Mouse (Mus musculus) lung, postnatal 0 days (tissue): ENCODE measurements around the gene Elob. TPM values are rescaled to one million over a fixed set of nuclear protein-coding genes. Genes with fewer than 3 reads are reported as not detected.

Experiments used
- ATAC-seq: fragments of 200-750 bp; cut with Nextera tagmentation; 2 replicates; pipeline ENCODE4 v1.8.0; 2017; ENCODE audit warnings: moderate library complexity
- DNase-seq: peaks from one replicate; pipeline ENCODE4 v3.0.0-alpha.2; 2016; ENCODE audit warnings: low spot score
- H3K27ac ChIP-seq: fragments of 300-500 bp; sonication (generic); 2 replicates; pipeline ENCODE4 v1.5.1; 2014; ENCODE audit warnings: antibody characterized with exemption, mild to moderate bottlenecking, low read length, mixed read lengths
- H3K27me3 ChIP-seq: fragments of 300-500 bp; sonication (generic); replicated peaks from 2 replicates; pipeline ENCODE4 v1.6.1; 2014; ENCODE audit warnings: low read length, mixed read lengths; ENCODE audit not compliant: insufficient read depth
- H3K36me3 ChIP-seq: fragments of 300-500 bp; sonication (generic); 2 replicates; pipeline ENCODE4 v1.6.1; 2014; ENCODE audit warnings: low read length, mixed read lengths; ENCODE audit not compliant: insufficient read depth
- H3K4me1 ChIP-seq: fragments of 300-500 bp; sonication (generic); 2 replicates; pipeline ENCODE4 v1.6.1; 2014; ENCODE audit warnings: antibody characterized with exemption, low read depth, low read length, mixed read lengths; ENCODE audit not compliant: insufficient read depth
- H3K4me2 ChIP-seq: fragments of 300-500 bp; sonication (generic); replicated peaks from 2 replicates; pipeline ENCODE4 v1.6.1; 2014; ENCODE audit warnings: low read depth, mild to moderate bottlenecking, low read length, moderate library complexity, mixed read lengths
- H3K4me3 ChIP-seq: fragments of 300-500 bp; sonication (generic); 2 replicates; pipeline ENCODE4 v1.5.1; 2014; ENCODE audit warnings: low read depth, low read length
- H3K9ac ChIP-seq: fragments of 300-500 bp; sonication (generic); replicated peaks from 2 replicates; pipeline ENCODE4 v1.6.1; 2014; ENCODE audit warnings: low read depth, mild to moderate bottlenecking
- H3K9me3 ChIP-seq: fragments of 300-500 bp; sonication (generic); 2 replicates; pipeline ENCODE4 v1.6.1; 2016; ENCODE audit warnings: low read length, mixed read lengths
- CTCF ChIP-seq: IDR thresholded peaks from 2 replicates; pipeline ENCODE4 v1.5.1; 2016; ENCODE audit warnings: antibody characterized with exemption, mild to moderate bottlenecking
- EP300 ChIP-seq: IDR thresholded peaks from 2 replicates; pipeline ENCODE4 v1.6.1; 2016; ENCODE audit warnings: antibody characterized with exemption, mild to moderate bottlenecking, control low read depth
- WGBS: fragments of 180-500 bp; shearing (Covaris S2); extraction: QIAGEN DNeasy Blood & Tissue Kit; methylation state at CpG from one replicate; pipeline ENCODE4 v1.1.7; 2014; 5-methylcytosine and 5-hydroxymethylcytosine counted together
- microRNA-seq: library from miRNA; unstranded; fragments of <30 nt; microRNA quantifications from one replicate; pipeline ENCODE4, GENCODE M21; 2016
- polyA plus RNA-seq: library from polyadenylated mRNA; unstranded; fragments of >200 nt; fragmentation: Nextera tagmentation; extraction: Ambion mirVana; gene quantifications from 2 replicates; pipeline ENCODE4 v1.2.1, GENCODE M21; 2015

The Elob gene
- polyA plus RNA-seq, 1 experiment from 2014 or later, result 893 TPM

GRCm38 (mm10) chr17:23783352-23783751 lies 45.6 kb downstream of the Elob start:
- Histone ChIP-seq H3K9me3 (no peaks in the 10 kb centered on the region), H3K27ac (no peak overlapping the region), H3K27me3 (no peaks in the 10 kb centered on the region), H3K4me2 (no peak overlapping the region), H3K9ac (no peak overlapping the region), H3K4me3 (no peak overlapping the region), H3K4me1 (no peaks in the 10 kb centered on the region), H3K36me3 (no peaks in the 10 kb centered on the region)
- ATAC-seq, result no peak
- TF ChIP-seq CTCF, result no peak
- TF ChIP-seq EP300, result no peak
- DNase-seq, result no peak

GRCm38 (mm10) chr17:23778447-23778846 lies 50.5 kb downstream of the Elob start:
- DNase-seq (peak; percentile 72), ATAC-seq (peak; percentile 81)
- Histone ChIP-seq H3K9me3 (no peaks in the 10 kb centered on the region), H3K9ac (no peak overlapping the region), H3K36me3 (no peaks in the 10 kb centered on the region), H3K4me1 (no peaks in the 10 kb centered on the region), H3K4me2 (no peak overlapping the region), H3K4me3 (no peak overlapping the region), H3K27me3 (no peaks in the 10 kb centered on the region), H3K27ac (peak overlapping the region; percentile 47; the same call in 1 of the 2 replicates)
- peak; percentile 65 for TF ChIP-seq EP300
- no peak for TF ChIP-seq CTCF
- 34% methylated on average over 2 of the region's 2 CpGs for WGBS

GRCm38 (mm10) chr17:23777141-23777540 lies 51.8 kb downstream of the Elob start:
- Histone ChIP-seq H3K4me1 (no peaks in the 10 kb centered on the region), H3K4me3 (no peak overlapping the region), H3K27ac (no peak overlapping the region), H3K36me3 (no peaks in the 10 kb centered on the region), H3K4me2 (no peak overlapping the region), H3K9me3 (no peaks in the 10 kb centered on the region), H3K27me3 (no peaks in the 10 kb centered on the region), H3K9ac (no peak overlapping the region)
- ATAC-seq, result no peak
- no peak for DNase-seq
- no peak for TF ChIP-seq EP300
- TF ChIP-seq CTCF, result no peak
- WGBS, result 49% methylated on average over 2 of the region's 2 CpGs

DNA sequence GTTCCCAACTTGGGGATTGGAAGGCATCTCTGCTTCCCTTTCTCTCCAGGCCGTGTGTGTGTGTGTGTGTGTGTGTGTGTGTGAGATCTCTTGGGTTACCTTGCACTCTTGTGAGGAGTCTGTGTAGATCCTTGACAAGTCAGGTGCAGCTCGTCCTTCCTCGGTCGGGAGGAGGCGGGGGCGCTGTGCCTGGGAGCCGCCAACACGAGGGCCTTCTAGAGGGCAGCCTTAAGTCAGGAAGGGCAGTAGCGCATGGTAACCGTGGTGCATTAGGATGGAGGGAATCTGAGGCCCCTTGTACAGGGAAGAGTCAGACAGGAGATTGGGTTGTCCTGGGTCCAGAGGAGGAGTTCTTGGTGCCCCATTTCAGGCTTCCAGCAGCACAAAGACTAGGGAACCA lies 52.7 kb downstream of the Elob start:
- no peak overlapping the region for H3K9ac ChIP-seq
- H3K4me1 ChIP-seq, result no peaks in the 10 kb centered on the region
- no peaks in the 10 kb centered on the region for H3K36me3 ChIP-seq
- H3K27me3 ChIP-seq, result no peaks in the 10 kb centered on the region
- H3K4me3 ChIP-seq, result no peak overlapping the region
- no peaks in the 10 kb centered on the region for H3K9me3 ChIP-seq
- TF ChIP-seq CTCF (no peak), EP300 (no peak)
- ATAC-seq (no peak), DNase-seq (no peak)
- no peak overlapping the region for H3K27ac ChIP-seq
- H3K4me2 ChIP-seq, result no peak overlapping the region
- 73% methylated on average over 10 of the region's 10 CpGs for whole genome bisulfite sequencing

Small RNAs within 50 kb of the gene (microRNA-seq; reads per million reads assigned to microRNA genes)
- gene Mir5125, result not detected

Other genes with a start within 250 kb of the Elob start
- gene Zfp13, start 229.6 kb downstream of the Elob start, polyA plus RNA-seq, result 5.0 and 5.5 TPM in 2 replicates
- not detected in 2 replicates for gene Zscan10, start 228.3 kb downstream of the Elob start, polyA plus RNA-seq
- gene Mmp25, start 183.9 kb downstream of the Elob start, polyA plus RNA-seq, result 0.29 and 0.36 TPM in 2 replicates
- gene Bicdl2, start 168.6 kb downstream of the Elob start, polyA plus RNA-seq, result 7.1 and 8.7 TPM in 2 replicates
- gene Hcfc1r1, start 155.5 kb downstream of the Elob start, polyA plus RNA-seq, result 104 and 107 TPM in 2 replicates
- gene Thoc6, start 155.3 kb downstream of the Elob start, polyA plus RNA-seq, result 18.1 and 18.6 TPM in 2 replicates
- gene Tnfrsf12a, start 151.7 kb downstream of the Elob start, polyA plus RNA-seq, result 50.4 and 53.8 TPM in 2 replicates
- gene Cldn6, start 149.9 kb downstream of the Elob start, polyA plus RNA-seq, result 5.9 and 6.3 TPM in 2 replicates
- 0.44 and 0.76 TPM in 2 replicates for gene Cldn9, start 145.1 kb downstream of the Elob start, polyA plus RNA-seq
- 0.20 TPM in 1 of 2 replicates, not detected in the other for gene 1520401A03Rik, start 106.4 kb downstream of the Elob start, polyA plus RNA-seq
- gene Pkmyt1, start 102.8 kb downstream of the Elob start, polyA plus RNA-seq, result 10.4 and 11.5 TPM in 2 replicates
- 45.2 and 47.7 TPM in 2 replicates for gene Paqr4, start 88.3 kb downstream of the Elob start, polyA plus RNA-seq
- 0.41 and 0.52 TPM in 2 replicates for gene Kremen2, start 83.3 kb downstream of the Elob start, polyA plus RNA-seq
- 43.1 and 43.5 TPM in 2 replicates for gene Flywch1, start 57.5 kb downstream of the Elob start, polyA plus RNA-seq
- gene Flywch2, start 43.1 kb downstream of the Elob start, polyA plus RNA-seq, result 14.7 and 18.6 TPM in 2 replicates
- 284 and 354 TPM in 2 replicates for gene Srrm2, start 38.6 kb downstream of the Elob start, polyA plus RNA-seq
- not detected in 2 replicates for gene Prss33, start 6.9 kb upstream of the Elob start, polyA plus RNA-seq
- gene Prss32, start 14.7 kb upstream of the Elob start, polyA plus RNA-seq, result not detected in 2 replicates
- gene Prss41, start 15.0 kb upstream of the Elob start, polyA plus RNA-seq, result 0.40 and 0.63 TPM in 2 replicates
- gene Prss21, start 38.9 kb upstream of the Elob start, polyA plus RNA-seq, result not detected in 2 replicates
- 0.25 TPM in 1 of 2 replicates, not detected in the other for gene Dcpp1, start 51.7 kb upstream of the Elob start, polyA plus RNA-seq
- gene Dcpp2, start 51.7 kb upstream of the Elob start, polyA plus RNA-seq, result not detected in 2 replicates
- gene Dcpp3, start 88.3 kb upstream of the Elob start, polyA plus RNA-seq, result 0.35 and 0.64 TPM in 2 replicates
- not detected in 2 replicates for gene Sbp, start 112.5 kb upstream of the Elob start, polyA plus RNA-seq
- not detected in 2 replicates for gene Sbpl, start 126.1 kb upstream of the Elob start, polyA plus RNA-seq
- gene Prss30, start 151.4 kb upstream of the Elob start, polyA plus RNA-seq, result 0.18 and 0.47 TPM in 2 replicates
- 0.57 and 0.77 TPM in 2 replicates for gene Prss22, start 169.0 kb upstream of the Elob start, polyA plus RNA-seq
- gene Prss27, start 209.0 kb upstream of the Elob start, polyA plus RNA-seq, result 0.18 TPM in 2 replicates
- gene Kctd5, start 244.3 kb upstream of the Elob start, polyA plus RNA-seq, result 34.3 and 36.9 TPM in 2 replicates